Mouse (Mus musculus) kidney, embryonic 15.5 days (tissue): ENCODE data around the gene Hoxd9. TPM values are rescaled to one million over a fixed set of nuclear protein-coding genes. Genes with fewer than 3 reads are reported as not detected.
A peak's percentile ranks its signal among the peaks of the same experiment; 100 is the strongest.

Source experiments
- ATAC-seq: fragments of 200-750 bp; cut with Nextera tagmentation; replicated peaks from 2 replicates; pipeline ENCODE4 v1.8.0; 2017; ENCODE audit warnings: moderate TSS enrichment; ENCODE audit not compliant: low FRiP score
- H3K27ac ChIP-seq: fragments of 300-500 bp; sonication (generic); 2 replicates; pipeline ENCODE4 v1.5.1; 2015; ENCODE audit warnings: mild to moderate bottlenecking, inconsistent platforms
- H3K27me3 ChIP-seq: fragments of 300-500 bp; sonication (generic); 2 replicates; pipeline ENCODE4 v1.6.1; 2015; ENCODE audit warnings: inconsistent platforms
- H3K36me3 ChIP-seq: fragments of 300-500 bp; sonication (generic); 2 replicates; pipeline ENCODE4 v1.6.1; 2015; ENCODE audit warnings: inconsistent platforms
- H3K4me1 ChIP-seq: fragments of 300-500 bp; sonication (generic); 2 replicates; pipeline ENCODE4 v1.6.1; 2015; ENCODE audit warnings: inconsistent platforms
- H3K4me2 ChIP-seq: fragments of 300-500 bp; sonication (generic); 2 replicates; pipeline ENCODE4 v1.6.1; 2015; ENCODE audit warnings: moderate library complexity, mild to moderate bottlenecking, inconsistent platforms
- H3K4me3 ChIP-seq: fragments of 300-500 bp; sonication (generic); replicated peaks from 2 replicates; pipeline ENCODE4 v1.5.1; 2015; ENCODE audit warnings: mild to moderate bottlenecking, inconsistent platforms
- H3K9ac ChIP-seq: fragments of 300-500 bp; sonication (generic); 2 replicates; pipeline ENCODE4 v1.6.1; 2015; ENCODE audit warnings: mild to moderate bottlenecking, inconsistent platforms
- H3K9me3 ChIP-seq: fragments of 300-500 bp; sonication (generic); replicated peaks from 2 replicates; pipeline ENCODE4 v1.6.1; 2016; ENCODE audit warnings: inconsistent platforms
- WGBS: fragments of 180-500 bp; shearing (Covaris S2); methylation state at CpG from one replicate; pipeline ENCODE4 v1.1.7; 2015; ENCODE audit warnings: mixed read lengths; 5-methylcytosine and 5-hydroxymethylcytosine counted together
- polyA plus RNA-seq: library from polyadenylated mRNA; unstranded; fragments of >200 nt; fragmentation: Nextera tagmentation; extraction: Ambion mirVana; gene quantifications from 2 replicates; pipeline ENCODE4 v1.2.1, GENCODE M21; 2015

Hoxd9 gene
- polyA plus RNA-seq: 38.1 and 40.7 TPM in 2 replicates

- peak within 1 kb of the TSS; percentile 70 for H3K4me3 ChIP-seq
- no peaks in the 10 kb centered on the region for H3K36me3 ChIP-seq
- peak within 1 kb of the TSS; percentile 80 for H3K4me2 ChIP-seq
- H3K27me3 ChIP-seq: peaks cover 20% of the 10 kb centered on the region; the same call in 1 of the 2 replicates
- WGBS: under 1% methylated on average over 43 of the region's 43 CpGs
- peak within 1 kb of the TSS; percentile 94 for H3K9ac ChIP-seq
- peak; percentile 49 for ATAC-seq
- H3K27ac ChIP-seq: peak within 1 kb of the TSS; percentile 96
- H3K9me3 ChIP-seq: no peaks in the 10 kb centered on the region
- H3K4me1 ChIP-seq: peaks cover 67% of the 10 kb centered on the region
These were observed at the start of gene Hoxd9 for GRCm38 (mm10) chr2:74697567-74698121. TSS of gene Hoxd9 (plus strand) at chr2:74697727.

DNA sequence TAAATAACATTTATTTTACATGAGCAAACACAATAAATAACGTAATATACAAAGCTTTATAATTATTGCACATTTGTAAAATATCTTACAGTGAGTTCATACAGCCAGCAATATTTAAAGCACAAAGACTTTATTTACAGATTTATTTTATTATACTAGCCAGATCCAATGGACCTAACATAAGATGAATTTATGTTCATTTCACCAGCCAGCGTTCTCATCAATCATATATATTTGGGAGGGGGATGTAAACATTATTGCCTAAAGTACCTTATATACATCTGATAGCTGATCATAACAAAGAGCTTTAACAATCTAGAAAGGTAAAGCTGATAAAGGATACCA lies 44.6 kb upstream of the Hoxd9 start:
- WGBS: 36% methylated on average over 2 of the region's 2 CpGs
- H3K4me3 ChIP-seq: no peak overlapping the region
- no peak for ATAC-seq
- peaks cover 25% of the 10 kb centered on the region for H3K4me1 ChIP-seq
- no peak overlapping the region for H3K4me2 ChIP-seq
- no peaks in the 10 kb centered on the region for H3K36me3 ChIP-seq
- peaks cover 89% of the 10 kb centered on the region for H3K27me3 ChIP-seq
- H3K27ac ChIP-seq: no peak overlapping the region
- H3K9ac ChIP-seq: no peak overlapping the region
- H3K9me3 ChIP-seq: no peaks in the 10 kb centered on the region

DNA sequence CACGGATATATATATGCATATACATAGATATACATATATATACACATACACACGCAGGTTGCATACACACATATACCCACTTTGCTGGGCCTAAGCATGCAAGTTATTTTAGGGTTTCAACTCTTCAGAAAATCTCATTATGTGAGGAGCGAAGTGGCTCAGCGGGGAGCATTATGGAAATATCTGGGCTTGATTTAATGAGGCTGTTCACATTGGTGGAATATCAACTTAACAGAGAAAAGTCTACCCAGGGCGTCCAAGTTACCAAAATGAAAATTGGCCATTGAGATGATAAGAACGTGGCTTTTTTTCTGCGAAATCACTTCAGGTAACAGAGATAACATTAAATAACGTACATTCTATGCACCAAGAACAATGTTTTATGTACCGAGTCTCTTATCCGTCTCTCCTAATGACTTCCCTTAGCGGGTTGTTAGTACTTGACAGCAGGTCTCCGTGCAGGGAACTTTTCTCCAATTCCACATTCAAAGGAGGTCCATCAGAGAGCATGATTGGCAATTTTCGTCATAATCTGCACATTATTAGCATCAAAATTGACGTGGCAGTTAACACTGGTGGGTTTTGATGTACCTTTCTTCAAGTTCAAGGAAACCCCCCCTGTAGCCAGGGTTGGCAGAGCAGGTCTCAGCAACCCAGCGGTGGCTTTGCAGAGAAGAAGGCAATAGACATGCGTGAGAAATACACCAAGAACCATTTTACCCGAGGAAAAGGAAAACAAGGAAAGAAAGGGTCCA lies 43.6 kb upstream of the Hoxd9 start:
- H3K27me3 ChIP-seq: peaks cover 89% of the 10 kb centered on the region
- H3K9me3 ChIP-seq: no peaks in the 10 kb centered on the region
- no peak overlapping the region for H3K4me2 ChIP-seq
- no peaks in the 10 kb centered on the region for H3K36me3 ChIP-seq
- 12% methylated on average over 17 of the region's 17 CpGs for WGBS
- ATAC-seq: no peak
- H3K27ac ChIP-seq: no peak overlapping the region
- H3K4me1 ChIP-seq: peaks cover 25% of the 10 kb centered on the region
- no peak overlapping the region for H3K4me3 ChIP-seq
- H3K9ac ChIP-seq: no peak overlapping the region

- Histone ChIP-seq H3K27me3 (peaks cover 89% of the 10 kb centered on the region), H3K9ac (no peak overlapping the region), H3K4me1 (peaks cover 27% of the 10 kb centered on the region), H3K27ac (no peak overlapping the region), H3K36me3 (no peaks in the 10 kb centered on the region), H3K4me2 (no peak overlapping the region), H3K4me3 (no peak overlapping the region; the same call in 1 of the 2 replicates), H3K9me3 (no peaks in the 10 kb centered on the region)
- no peak for ATAC-seq
- WGBS: 5% methylated on average over 20 of the region's 20 CpGs
These were observed 42.6 kb upstream of the Hoxd9 start for GRCm38 (mm10) chr2:74654743-74655419.

DNA sequence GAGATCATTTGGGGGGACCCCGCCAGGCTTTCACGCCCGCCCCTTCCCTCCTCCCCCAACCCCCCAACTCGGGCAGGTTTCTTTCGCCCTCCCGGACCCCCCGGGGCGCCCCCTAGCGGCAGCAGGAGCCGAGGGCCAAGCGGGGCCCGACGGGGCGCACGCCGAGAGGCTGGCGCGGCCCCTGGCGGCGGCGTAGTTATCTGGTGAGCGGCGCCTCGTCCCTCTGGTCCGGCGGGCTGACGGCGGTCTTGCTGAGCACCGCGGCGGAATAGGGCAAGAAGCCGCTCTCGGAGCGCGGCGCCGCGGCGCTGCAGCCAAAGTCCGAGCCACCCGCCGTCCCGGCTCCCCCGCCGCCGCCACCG lies 42.1 kb upstream of the Hoxd9 start:
- Histone ChIP-seq H3K9me3 (no peaks in the 10 kb centered on the region), H3K4me3 (peak overlapping the region; percentile 46), H3K36me3 (no peaks in the 10 kb centered on the region), H3K27me3 (peaks cover 89% of the 10 kb centered on the region), H3K4me2 (peak overlapping the region; percentile 64), H3K27ac (no peak overlapping the region), H3K9ac (no peak overlapping the region), H3K4me1 (peaks cover 27% of the 10 kb centered on the region)
- ATAC-seq: peak; percentile 50; the same call in 1 of the 2 replicates
- under 1% methylated on average over 46 of the region's 47 CpGs for WGBS

GRCm38 (mm10) chr2:74655821-74656631 lies 41.5 kb upstream of the Hoxd9 start:
- no peaks in the 10 kb centered on the region for H3K36me3 ChIP-seq
- no peak overlapping the region for H3K27ac ChIP-seq
- peak overlapping the region; percentile 64 for H3K4me2 ChIP-seq
- H3K4me1 ChIP-seq: peaks cover 30% of the 10 kb centered on the region
- peak overlapping the region; percentile 46 for H3K4me3 ChIP-seq
- 1% methylated on average over 61 of the region's 69 CpGs for WGBS
- H3K27me3 ChIP-seq: peaks cover 89% of the 10 kb centered on the region
- H3K9ac ChIP-seq: no peak overlapping the region
- no peaks in the 10 kb centered on the region for H3K9me3 ChIP-seq
- peak; percentile 49; the same call in 1 of the 2 replicates for ATAC-seq

DNA sequence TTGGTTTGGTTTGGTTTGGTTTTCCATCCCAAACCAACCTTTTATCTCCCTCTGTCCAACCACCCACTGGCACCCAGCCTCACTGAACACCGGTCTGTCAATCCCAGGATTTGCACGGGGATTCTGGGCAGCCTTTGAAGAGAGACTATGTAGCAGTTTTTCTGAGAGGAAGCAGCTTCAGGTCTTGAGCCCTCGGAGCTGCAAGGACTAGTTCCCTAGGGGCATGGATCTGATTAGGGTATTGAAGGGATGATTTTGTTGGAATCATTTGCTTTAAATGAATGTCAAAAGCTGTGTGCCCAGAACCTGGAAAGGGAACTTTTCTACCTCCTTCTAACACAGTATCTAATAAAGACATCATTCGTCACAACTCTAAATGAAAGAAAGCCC lies 40.9 kb upstream of the Hoxd9 start:
- H3K27ac ChIP-seq: no peak overlapping the region
- peaks cover 90% of the 10 kb centered on the region for H3K27me3 ChIP-seq
- no peak overlapping the region; the same call in 1 of the 2 replicates for H3K4me3 ChIP-seq
- no peak for ATAC-seq
- 3% methylated on average over 4 of the region's 4 CpGs for WGBS
- H3K4me1 ChIP-seq: peaks cover 35% of the 10 kb centered on the region
- no peaks in the 10 kb centered on the region for H3K36me3 ChIP-seq
- no peak overlapping the region for H3K9ac ChIP-seq
- H3K9me3 ChIP-seq: no peaks in the 10 kb centered on the region
- H3K4me2 ChIP-seq: no peak overlapping the region

GRCm38 (mm10) chr2:74657251-74658023 lies 40.1 kb upstream of the Hoxd9 start:
- no peak overlapping the region for H3K9ac ChIP-seq
- H3K4me1 ChIP-seq: peaks cover 36% of the 10 kb centered on the region
- ATAC-seq: no peak
- 3% methylated on average over 62 of the region's 62 CpGs for WGBS
- H3K27ac ChIP-seq: no peak overlapping the region
- H3K36me3 ChIP-seq: no peaks in the 10 kb centered on the region
- no peaks in the 10 kb centered on the region for H3K9me3 ChIP-seq
- peak overlapping the region; percentile 20; the same call in 1 of the 2 replicates for H3K4me3 ChIP-seq
- peaks cover 90% of the 10 kb centered on the region for H3K27me3 ChIP-seq
- H3K4me2 ChIP-seq: peak overlapping the region; percentile 45

DNA sequence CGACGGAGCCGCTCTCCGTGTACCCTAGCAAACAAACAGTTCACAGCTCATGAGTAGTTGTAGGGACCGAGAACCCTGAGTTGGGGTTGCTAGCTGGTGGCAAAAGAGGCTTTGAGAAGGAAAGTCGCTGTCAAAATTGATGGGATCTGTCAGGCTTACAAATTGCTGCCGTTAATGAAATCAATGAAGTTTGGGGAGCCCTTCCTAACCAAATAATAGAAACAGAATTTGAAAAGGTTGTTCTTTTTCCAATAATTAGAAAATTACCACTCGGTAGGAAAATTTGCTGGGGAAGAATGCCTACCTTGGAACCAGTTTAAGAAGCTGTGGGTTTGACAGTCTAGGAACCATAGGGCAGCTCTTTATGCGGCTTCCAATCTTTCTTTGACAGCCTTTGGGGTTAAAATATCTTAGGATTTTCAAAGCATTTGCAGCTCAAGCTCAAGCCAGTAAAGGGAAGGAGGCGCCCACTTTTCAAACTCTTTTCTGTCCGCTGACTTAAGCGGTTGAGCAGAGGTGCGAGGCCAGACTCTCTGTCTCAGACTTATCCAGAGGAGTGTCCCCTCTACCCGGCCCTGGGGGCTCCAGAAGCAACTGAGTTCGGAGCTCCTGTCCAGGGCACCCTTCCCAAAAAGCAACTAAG lies 39.4 kb upstream of the Hoxd9 start:
- WGBS: under 1% methylated on average over 15 of the region's 15 CpGs
- H3K4me2 ChIP-seq: peak overlapping the region; percentile 45
- H3K4me3 ChIP-seq: peak overlapping the region; percentile 20; the same call in 1 of the 2 replicates
- no peaks in the 10 kb centered on the region for H3K36me3 ChIP-seq
- no peaks in the 10 kb centered on the region for H3K9me3 ChIP-seq
- peaks cover 95% of the 10 kb centered on the region for H3K27me3 ChIP-seq
- H3K4me1 ChIP-seq: peaks cover 36% of the 10 kb centered on the region
- no peak for ATAC-seq
- H3K27ac ChIP-seq: no peak overlapping the region
- no peak overlapping the region for H3K9ac ChIP-seq

DNA sequence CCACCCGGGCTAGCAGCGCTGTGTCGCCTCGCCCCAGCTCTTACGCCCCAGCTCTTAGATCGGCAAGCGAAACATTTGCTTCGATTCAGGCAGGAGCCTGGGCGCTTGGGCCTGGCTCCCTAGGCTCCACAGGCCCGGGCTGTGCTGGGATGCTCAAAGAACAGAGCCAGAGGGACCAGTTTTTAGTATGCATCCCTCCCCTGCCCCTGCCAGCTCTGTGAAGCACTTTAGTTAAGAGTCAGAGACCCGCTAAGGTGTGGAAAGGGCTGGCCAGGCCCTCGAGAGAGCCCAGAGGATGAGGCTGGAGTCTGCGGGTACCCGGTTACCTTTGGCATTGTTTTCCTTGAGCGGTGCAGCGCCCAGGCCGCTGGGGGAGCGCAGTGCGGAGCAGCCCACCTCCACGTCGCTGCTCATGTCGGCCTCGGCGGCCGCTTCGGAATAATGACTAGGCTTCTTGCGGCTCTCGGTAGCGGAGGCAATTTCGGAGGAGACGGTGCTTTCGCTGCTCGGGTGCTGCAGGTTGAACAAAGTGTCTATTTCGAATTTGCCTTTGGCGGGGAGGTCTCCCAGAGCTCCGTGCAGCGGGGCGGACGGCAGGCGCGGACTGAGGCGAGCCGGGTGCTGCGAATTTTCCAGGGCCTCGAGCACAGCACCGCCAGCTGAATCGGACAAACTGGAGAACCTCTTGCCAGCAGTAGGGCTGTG lies 38.7 kb upstream of the Hoxd9 start:
- Histone ChIP-seq H3K36me3 (no peaks in the 10 kb centered on the region), H3K9ac (no peak overlapping the region), H3K4me2 (0 out of 2 replicates have a peak overlapping the region, but pooled peaks have one; percentile 12), H3K27me3 (peaks cover 99% of the 10 kb centered on the region), H3K9me3 (no peaks in the 10 kb centered on the region), H3K4me1 (peaks cover 40% of the 10 kb centered on the region), H3K4me3 (no peak overlapping the region), H3K27ac (no peak overlapping the region)
- WGBS: under 1% methylated on average over 47 of the region's 47 CpGs
- ATAC-seq: no peak
